Mouse (Mus musculus): Measurements from ENCODE around the gene Pax6. TPM values are rescaled to one million over a fixed set of nuclear protein-coding genes. Genes with fewer than 3 reads are reported as not detected.

Pax6 gene
- 10 to 100 TPM; 10.5 to 13.5 TPM for total RNA-seq (2021)
- long read RNA-seq, experiment 1, partial matches to known transcripts = 0 of 5 reads
- long read RNA-seq, experiment 1, other reads (novel, unspliced or antisense) = 4 of 5 reads
- long read RNA-seq, experiment 2, partial matches to known transcripts = 0 of 9 reads
- long read RNA-seq, experiment 2, other reads (novel, unspliced or antisense) = 6 of 9 reads

DNA sequence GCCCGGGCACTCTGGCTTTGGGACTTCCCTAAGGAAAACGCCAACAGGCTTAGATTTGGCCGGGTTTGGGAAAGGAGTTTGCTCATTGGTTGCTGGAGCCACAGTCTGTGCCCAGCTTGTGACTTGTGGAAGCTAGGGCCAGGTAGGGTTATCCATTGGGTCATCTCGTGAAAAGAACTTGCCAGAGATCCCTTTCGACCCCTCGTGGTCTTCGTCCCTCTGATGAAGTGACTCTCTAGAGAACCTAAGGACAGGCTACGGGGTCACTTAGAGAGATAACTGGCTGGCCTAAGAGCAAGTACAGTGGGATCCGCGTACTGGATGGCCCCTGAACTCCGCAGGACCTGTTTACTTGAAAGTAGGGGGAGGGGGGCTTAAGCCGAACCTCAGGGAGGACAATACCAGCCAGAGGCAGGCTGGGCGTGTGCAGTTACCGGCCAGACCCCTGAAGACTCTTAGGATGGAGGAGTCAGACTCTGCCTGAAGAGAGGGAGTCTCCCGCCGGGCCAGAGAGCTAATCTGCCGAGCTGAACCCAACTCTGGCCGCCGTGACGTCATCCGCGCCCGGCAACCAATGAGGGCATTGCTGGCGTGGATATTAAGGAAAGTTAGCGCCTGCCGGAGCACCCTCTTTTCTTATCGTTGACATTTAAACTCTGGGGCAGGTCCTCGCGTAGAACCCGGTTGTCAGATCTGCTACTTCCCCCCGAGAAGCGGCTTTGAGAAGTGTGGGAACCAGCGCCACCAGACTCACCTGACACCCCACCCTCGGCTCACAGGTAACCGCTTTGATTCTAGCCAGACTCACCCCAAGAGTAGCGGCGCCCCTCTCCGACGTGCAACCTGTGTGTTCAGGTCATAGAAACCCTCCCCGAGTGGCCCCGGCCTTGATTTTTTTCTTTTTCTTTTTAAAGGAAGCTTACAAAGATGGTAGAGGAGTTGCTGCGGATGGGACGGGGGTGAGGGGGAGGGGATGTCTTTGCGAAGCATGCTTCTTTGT lies at the start of gene Pax6:
TSS of gene Pax6 (plus strand) at position 630 of the 1,000 bp plus-strand sequence.
- no peak for TF ChIP-seq CTCF (conservative IDR thresholded peaks at IDR 0.05)
- H3K4me3 ChIP-seq = peak within 1 kb of the TSS; percentile 44
- peak within 1 kb of the TSS; percentile 15 for H3K27ac ChIP-seq
- DNase-seq (ENCODE audit: low spot score in 2 of 2) = no peak

DNA sequence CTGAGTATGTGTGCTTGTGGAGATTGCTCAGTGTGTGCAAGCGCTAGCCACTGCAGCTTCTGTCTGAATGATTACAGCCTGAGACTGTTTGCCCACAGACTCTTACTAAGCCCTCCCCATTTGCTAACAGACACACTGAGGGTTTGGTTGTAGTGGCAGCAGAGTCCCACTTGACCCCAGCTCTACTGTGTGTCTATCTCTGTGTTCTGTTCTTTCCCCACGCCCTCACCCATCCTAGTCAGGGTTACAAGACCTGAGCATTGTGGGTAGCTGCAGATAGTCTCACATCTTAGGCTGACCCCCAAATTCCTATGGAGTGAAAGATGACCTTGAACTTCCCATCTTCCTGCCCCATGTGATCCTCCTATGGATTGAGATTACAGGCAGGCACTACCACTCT lies 19.8 kb upstream of the Pax6 start:
- H3K27ac ChIP-seq = no peak overlapping the region
- DNase-seq (ENCODE audit: low spot score in 2 of 2) = no peak
- no peak for TF ChIP-seq CTCF (conservative IDR thresholded peaks at IDR 0.05)
- H3K4me3 ChIP-seq = no peak overlapping the region

DNA sequence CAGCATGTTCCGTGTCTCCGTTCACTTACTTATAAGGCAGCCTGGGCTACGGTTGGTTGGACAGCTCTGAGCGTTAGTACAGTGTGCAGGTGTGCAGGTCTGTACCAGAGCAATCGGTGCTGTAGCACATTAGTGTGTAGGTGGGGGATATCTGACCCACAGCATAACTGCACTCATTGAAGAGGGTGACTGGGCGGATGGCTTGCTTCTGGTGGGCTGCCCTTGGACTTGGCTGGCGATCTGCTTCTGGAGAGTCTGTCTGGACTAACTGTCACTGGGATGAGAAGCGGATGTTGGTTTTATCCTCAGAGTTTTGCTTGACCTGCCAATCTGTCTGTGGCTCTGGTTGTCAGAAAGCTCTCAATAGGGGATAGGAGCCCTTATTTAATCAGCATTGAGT lies 12.2 kb upstream of the Pax6 start:
- Histone ChIP-seq H3K4me3 (no peak overlapping the region), H3K27ac (no peak overlapping the region)
- DNase-seq (ENCODE audit: low spot score in 2 of 2) = no peak
- no peak for TF ChIP-seq CTCF (conservative IDR thresholded peaks at IDR 0.05)

DNA sequence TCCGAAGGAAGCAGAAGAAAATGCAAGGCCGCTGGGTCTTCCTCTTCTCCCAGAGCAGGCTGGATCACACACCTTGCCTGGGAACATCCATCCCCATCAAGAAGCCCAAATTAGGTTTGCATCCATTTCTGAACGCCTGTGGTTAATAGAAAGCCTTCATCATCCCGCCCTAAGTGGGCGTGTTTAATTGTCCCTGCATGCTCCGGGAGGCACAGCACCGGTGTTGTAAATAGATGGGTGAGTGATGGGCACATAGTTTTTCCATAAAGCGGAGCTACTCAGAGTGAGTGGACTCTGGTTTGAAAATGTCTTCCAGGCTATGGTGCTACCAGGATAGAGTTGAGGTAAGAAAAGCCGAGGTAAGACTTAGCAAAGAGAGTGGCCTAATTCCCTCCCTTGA lies 9.3 kb upstream of the Pax6 start:
- DNase-seq (ENCODE audit: low spot score in 2 of 2) = no peak
- no peak overlapping the region; the same call in 1 of the 2 replicates for H3K4me3 ChIP-seq
- no peak overlapping the region for H3K27ac ChIP-seq
- TF ChIP-seq CTCF (conservative IDR thresholded peaks at IDR 0.05) = no peak

DNA sequence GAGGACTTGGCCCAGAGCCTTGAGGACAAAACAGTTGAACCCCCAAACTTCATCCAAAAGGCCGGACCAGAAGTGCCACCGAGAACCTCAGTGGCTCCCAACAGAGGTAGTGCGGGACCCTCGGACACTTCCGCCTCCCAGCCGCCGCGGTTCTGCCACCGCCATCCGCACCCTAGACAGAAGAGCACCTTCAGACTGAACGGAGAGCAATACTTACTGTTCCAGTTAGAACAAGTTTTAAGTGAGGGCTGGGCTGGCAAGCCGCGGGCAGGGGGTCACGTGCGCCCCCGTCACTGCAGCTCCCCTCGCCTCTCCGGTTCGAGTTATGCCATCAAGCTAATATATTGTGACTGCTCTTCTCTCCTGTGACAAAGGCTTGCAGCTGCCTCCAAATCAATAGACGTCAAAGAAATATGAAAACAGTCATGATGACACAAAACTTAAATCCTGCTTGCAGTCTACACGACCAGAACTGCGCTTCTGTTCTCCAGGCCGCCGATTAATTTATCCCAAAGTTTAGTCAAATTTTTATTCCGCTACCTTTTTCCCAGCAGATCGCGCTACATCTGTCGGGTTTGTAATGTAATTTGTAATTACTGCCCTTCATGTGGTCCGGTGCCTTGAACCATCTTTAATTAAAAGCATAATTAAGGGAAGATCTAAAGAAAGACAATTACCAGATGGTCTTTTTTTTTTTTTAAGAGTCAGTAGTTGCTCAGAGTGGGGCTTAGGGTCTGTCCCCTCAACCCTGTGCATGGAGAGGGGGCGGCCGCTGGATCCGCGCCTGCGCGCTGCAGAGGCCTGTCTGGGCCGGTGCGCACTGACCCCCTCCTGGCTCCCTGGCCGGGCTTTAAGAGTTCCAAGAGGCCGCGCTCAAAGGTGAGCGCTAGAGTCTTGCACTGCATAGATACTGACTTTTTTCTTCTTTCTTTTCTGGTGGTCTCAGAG lies 8.5 kb upstream of the Pax6 start:
- TF ChIP-seq CTCF (conservative IDR thresholded peaks at IDR 0.05) = no peak
- H3K4me3 ChIP-seq = peak overlapping the region; percentile 17; the same call in 1 of the 2 replicates
- H3K27ac ChIP-seq = no peak overlapping the region
- no peak for DNase-seq (ENCODE audit: low spot score in 2 of 2)

DNA sequence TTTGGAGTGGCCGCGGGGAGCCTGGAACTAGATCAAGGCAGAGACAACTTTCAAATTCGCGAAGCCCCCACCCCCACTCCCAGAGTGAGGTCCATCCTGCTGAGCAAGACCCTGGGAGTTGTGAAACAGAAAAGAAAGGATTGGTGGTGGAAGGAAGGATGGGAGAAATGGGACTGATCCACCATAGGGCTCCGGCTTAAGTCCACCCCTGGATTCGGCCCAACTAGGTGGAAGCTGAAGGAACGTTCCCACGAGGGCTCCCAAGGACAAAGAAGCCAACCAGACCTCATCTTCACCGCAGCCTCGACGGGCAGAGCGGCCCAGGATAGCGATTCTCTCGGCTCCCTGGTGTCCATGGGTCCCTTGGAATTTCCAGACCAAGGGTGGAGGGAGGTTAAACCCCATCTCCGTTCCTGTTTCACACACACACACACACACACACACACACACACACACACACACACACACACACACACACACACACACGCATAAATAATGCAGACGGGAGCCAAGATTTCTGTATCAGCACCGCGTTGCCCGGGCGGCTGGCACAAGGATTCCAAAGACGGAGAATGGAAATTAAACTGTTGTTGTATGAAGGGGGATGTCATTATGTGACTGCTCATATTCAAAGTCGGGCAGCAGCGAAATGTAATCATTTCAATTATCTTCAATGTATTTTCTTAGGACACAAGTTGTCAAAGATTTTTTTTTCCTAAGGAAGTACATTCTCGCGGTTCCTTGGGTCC lies 7.7 kb upstream of the Pax6 start:
- H3K4me3 ChIP-seq = peak overlapping the region; percentile 6; the same call in 1 of the 2 replicates
- no peak for DNase-seq (ENCODE audit: low spot score in 2 of 2)
- no peak overlapping the region for H3K27ac ChIP-seq
- no peak for TF ChIP-seq CTCF (conservative IDR thresholded peaks at IDR 0.05)

DNA sequence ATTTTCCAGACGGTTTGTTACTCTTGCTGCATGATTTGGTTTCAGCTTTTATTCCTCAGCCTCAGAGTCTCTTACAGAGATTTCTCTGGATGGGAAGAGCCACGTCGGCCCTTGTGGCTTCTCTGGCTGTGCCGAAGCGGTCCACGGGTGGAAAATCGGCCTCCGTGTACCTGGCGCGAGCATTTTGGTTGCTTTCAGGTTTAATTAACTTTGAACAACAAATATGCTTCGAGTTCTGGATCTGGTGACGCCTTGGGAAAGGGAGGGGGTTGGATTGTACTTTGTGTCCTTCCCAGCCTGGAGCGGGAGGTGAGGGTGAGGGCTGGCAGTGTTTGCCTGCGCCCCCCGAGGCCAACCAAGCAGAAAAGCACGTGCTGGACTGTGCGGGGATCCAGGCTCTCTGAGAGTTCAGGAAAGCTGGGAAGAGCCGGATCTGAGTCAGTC lies 7.1 kb upstream of the Pax6 start:
- DNase-seq (ENCODE audit: low spot score in 2 of 2) = no peak
- no peak for TF ChIP-seq CTCF (conservative IDR thresholded peaks at IDR 0.05)
- Histone ChIP-seq H3K27ac (no peak overlapping the region), H3K4me3 (no peak overlapping the region)

DNA sequence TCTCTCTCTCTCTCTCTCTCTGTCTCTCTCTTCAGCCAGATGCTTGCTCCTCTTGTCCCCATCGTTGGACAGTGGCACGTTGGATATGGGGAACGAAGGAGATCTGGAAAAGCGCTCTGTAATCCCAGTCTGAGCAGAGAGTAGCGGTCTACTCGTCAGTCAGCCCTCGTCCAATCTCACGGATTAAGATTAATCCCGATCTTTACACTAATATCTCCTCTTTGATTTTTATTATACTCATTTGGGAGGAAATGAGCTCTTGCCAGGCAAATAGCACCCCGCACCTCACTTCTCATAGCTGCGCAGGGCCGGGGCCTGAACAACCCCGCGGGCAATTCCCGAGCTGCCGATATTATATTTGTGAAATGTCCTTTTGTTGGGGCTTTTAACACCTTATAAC lies 6.6 kb upstream of the Pax6 start:
- Histone ChIP-seq H3K27ac (no peak overlapping the region), H3K4me3 (no peak overlapping the region)
- no peak for DNase-seq (ENCODE audit: low spot score in 2 of 2)
- no peak for TF ChIP-seq CTCF (conservative IDR thresholded peaks at IDR 0.05)

DNA sequence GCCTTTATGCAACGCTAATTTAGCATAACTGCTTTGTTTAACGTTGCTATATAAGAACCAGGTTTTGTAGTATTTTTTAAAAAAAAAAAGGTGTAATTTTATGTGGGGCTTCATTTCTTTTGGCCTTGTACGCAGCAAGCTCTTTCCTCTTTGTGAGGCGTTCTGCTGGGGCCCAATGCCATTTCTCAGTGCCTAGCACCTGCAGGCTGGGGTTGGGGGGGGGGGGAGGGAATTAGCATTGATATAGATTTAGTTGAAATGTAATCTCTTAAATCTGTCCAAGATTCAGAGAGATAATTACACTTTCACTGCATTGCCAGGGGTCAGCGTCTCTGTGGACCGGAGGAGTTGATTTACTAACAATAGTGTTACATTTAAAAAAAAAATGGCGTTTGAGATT lies 6.1 kb upstream of the Pax6 start:
- no peak for DNase-seq (ENCODE audit: low spot score in 2 of 2)
- no peak for TF ChIP-seq CTCF (conservative IDR thresholded peaks at IDR 0.05)
- no peak overlapping the region for H3K27ac ChIP-seq
- no peak overlapping the region for H3K4me3 ChIP-seq

DNA sequence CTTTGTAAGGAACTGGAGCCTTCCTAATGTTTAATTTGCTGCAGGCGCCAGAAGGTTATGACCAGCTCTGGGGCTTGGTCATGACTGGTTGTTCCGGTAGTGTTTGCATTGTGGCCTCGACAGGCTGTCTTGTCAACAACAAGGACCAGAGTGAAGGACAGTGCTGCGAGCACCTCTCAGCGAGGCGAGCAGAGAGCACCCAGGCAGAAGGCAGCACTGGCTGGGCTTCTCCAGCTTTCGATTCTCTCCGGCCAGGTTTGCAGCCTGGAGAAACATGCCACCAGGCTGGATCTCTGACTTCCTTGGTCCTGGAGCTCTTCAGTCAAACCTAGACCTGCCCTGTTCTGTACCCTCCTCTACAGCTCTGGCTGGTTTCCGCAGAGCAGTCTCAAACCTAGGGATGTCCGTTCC lies 5.6 kb upstream of the Pax6 start:
- no peak overlapping the region for H3K27ac ChIP-seq
- no peak for DNase-seq (ENCODE audit: low spot score in 2 of 2)
- H3K4me3 ChIP-seq = no peak overlapping the region
- TF ChIP-seq CTCF (conservative IDR thresholded peaks at IDR 0.05) = no peak

DNA sequence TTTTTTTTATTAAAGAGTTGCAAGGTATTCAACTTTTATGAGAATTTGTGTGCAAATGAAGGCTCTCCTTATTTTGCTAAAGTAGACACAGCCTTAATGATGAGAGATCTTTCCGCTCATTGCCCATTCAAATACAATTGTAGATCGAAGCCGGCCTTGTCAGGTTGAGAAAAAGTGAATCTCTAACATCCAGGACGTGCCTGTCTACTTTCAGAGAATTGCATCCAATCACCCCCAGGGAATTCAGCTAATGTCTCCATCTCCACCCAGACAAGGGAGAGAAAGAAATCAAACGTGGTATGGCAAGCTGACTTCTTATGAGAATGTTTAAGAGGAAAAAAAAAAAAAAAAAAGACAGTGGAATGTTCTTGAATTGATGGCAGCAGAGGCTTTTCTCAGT lies 3.7 kb upstream of the Pax6 start:
- Histone ChIP-seq H3K4me3 (no peak overlapping the region), H3K27ac (no peak overlapping the region)
- TF ChIP-seq CTCF (conservative IDR thresholded peaks at IDR 0.05) = no peak
- no peak for DNase-seq (ENCODE audit: low spot score in 2 of 2)

Data from layer of hippocampus, adult 2 months (tissue).